Mouse (Mus musculus): Measurements from ENCODE around the gene Ccdc124. TPM values are rescaled to one million over a fixed set of nuclear protein-coding genes. Genes with fewer than 3 reads are reported as not detected.

The Ccdc124 gene
- polyA plus RNA-seq, 1 experiment, result 205 TPM

DNA sequence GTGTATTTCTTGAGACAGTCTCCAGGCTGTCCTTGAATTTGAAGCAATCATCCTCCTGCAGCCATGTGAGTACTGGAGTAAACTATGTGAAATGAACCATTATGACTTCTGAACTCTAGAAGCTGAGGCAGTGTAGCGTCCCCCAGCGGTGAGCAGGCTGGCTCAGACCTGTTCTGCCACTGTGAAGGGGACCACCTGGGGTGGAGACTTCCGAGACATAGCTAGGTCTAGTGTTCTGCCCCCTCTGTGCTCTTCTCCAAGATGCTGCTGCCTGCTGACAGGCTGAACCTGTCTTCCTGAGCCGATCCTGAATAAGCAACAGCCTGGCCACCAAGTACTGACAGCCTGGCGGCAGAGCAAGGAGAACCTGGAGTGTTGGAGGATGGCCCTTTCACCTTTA is 28.6 kb downstream of the Ccdc124 start:
- no peak for TF ChIP-seq GATA1 (IDR thresholded peaks at IDR 0.05; ENCODE audit: low read length)

DNA sequence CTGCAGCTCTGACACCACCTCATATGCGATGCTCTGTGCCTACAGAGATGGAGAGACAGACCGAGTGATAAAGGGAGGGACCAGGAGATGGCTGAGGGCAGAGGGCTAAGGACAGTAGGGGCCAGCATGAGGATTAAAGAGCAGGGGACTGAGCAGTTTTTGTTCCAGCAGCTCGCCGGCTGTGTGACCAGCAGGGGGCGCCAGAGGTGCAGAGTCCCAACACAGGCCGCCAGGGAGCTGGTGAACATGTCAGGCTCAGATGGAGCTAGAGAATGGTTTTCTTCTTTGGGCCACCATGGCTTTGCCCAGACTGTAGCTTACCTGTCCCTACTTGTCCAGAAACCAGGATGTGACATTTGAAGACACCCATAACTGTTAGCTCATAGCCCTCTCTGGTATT is 29.2 kb downstream of the Ccdc124 start:
- no peak for TF ChIP-seq GATA1 (IDR thresholded peaks at IDR 0.05; ENCODE audit: low read length)

DNA sequence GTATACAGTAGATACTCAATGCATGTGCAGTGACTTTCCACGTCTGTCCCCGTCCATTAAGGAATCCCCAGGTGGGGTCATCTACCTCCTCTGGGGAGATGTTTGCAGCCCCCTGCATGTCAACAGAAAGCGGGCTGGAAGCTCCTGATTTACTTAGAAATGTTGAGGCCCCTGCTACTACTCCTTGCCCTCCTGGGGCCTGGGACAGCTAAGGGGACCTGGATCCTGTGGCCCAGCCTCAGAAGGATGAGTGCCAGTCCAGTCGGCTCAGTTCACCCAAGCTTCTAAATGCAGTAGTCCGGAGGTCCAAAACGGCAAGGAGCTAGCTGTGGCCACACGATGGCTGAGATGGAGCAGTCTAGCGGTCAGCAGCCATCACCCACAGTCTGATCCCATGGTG is 29.8 kb downstream of the Ccdc124 start:
- no peak for TF ChIP-seq GATA1 (IDR thresholded peaks at IDR 0.05; ENCODE audit: low read length)

DNA sequence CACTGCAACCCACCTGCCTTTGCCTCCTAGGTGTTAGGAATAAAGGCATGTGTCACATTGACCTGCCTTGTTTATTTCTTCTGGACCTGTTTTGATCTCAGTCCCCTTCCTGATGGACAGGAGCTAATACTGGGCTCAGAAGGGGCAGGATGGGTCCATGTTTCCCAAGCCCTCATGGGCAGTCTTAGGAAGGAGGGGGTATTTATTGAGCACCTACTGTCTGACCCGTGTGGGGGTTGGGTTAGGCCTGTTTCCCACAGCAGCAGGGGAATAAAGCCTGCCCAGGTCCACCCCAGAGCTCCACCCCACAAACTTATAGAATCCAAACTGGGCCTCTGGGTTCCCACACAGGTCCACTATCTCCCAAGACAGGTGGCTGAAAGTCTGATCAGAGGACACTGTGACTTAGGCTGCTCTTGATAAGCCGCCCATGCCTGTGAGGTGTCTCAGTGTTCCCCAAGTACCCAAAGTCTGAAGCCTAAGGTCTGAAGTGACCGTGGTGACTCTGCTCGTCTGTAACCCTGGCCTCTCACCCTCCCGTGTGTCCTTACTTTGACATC is 30.4 kb downstream of the Ccdc124 start:
- TF ChIP-seq GATA1 (IDR thresholded peaks at IDR 0.05; ENCODE audit: low read length), result no peak

DNA sequence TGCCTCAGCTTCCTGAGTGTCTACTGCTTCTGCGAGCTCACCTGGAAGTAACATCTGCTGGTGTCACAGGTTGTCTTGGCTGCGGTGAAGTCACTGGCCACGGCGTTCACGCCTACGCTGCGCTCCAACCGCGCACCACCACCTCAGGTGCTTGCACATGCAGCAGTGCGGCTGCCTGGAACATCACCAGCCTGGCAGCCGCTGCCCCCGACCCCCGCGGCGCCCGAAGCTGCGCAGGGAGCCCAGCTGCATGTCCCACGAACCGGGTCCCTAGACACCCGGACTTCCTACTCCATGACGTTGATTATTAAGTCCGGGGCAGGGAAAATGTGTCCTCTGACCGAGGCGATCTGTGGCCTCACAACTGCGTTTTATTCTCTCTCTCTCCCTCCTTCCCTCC is 31.3 kb downstream of the Ccdc124 start:
- TF ChIP-seq GATA1 (IDR thresholded peaks at IDR 0.05; ENCODE audit: low read length), result no peak

DNA sequence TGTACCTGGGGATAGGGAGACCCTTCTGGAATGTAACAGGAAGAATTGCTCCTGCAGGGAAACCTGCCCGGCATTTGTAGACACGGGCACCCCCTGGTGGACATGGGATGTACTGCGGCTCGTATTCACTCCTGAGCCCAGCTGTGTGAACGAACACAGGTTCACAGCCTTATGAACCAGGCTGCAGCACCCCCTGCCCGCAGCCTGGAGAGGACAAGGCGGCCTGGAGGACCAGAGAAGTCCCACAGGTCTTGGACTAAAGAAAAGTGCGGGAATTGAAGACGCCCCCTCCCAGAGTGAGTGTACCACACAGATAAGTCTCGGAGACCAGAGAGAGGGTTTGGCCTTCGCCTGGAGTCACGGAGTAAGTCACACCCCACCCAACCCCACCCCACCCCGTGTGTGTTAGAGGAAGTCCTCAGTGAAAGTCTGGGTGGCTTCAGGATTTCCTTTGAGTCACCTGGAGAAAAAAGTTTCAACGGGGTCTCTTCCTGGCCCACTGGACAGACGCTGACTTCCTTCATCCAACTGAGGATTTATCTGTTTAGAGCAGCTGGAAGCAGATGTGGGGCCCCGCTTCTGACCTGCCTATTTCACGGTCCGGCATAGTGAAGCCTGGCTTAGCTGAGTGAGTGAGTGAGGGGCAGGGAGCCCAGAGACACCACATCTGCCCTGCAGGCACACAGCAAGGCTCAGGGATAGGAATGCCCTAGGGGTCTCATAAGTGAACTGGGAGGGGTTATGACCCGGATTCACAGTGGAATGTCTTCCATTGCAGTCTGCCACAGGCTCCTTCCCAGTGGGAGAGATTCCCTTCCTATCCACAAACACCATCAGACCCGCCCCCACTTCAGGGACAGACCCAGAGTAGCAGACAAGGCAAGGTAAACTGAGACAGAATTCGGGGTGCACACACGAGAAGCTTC is 32.3 kb downstream of the Ccdc124 start:
- no peak for TF ChIP-seq GATA1 (IDR thresholded peaks at IDR 0.05; ENCODE audit: low read length)

DNA sequence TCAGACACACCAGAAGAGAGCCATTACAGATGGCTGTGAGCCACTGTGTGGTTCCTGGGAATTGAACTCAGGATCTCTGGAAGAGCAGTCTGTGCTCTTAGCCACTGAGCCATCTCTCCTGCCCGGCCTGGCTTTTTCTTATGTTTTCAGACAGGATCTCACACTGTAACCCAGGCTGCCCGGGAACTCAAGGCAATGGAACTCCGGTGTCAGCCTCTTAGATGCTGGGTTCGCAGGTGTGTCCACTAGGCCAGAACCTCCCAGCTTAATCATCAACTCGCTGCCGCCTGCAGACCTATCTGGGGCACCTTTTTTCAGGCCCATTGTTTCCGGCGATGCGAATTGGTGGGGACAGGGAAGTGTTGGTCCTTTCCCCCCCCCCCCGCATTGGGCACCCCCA is 33.1 kb downstream of the Ccdc124 start:
- no peak for TF ChIP-seq GATA1 (IDR thresholded peaks at IDR 0.05; ENCODE audit: low read length)

DNA sequence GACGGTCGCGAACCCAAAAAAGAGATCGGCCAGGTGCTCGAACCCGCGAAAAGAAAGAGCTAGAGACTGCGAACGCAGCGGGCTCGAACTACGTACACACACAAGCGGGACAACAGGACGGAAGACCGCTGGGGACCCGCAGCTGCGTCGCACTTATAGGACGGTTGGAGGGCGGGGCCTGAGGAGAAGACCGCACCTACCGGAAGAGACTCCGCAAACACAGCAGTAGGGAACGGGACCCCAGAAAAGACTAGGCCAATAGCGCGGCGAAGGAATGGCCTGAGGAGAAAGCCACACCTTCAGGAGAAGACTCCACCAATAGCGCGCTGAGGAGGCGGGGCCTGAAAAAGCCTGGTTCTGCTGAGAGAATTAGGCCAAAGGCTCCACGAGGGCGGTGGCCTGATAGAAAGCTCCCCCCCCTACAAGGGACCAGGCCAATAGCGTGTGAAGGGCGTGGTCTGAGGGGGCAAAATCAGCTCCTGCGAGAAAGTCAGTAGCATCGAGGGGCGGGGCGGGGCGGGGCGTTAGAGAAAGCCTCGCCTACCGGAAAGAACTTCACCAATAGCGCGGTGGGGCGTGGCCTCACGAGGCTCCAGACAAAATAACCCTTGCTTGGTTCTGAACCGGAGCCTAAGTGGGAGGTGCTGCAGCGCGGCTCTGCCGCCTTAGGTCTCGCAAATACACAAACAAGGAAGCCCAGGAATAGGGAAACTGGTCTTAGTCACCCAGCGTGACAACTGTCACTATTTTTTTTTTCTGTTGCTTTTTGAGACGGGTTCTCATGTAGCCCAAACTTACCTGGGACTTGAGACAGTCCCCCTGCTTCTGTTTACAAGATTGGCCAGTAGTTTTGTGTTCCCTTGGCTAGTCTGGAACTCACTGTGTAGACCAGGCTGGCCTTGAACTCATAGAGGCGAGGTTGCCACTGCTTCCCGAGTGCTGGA is 34.1 kb downstream of the Ccdc124 start, which contains the start of gene Arrdc2:
Gene Arrdc2 (minus strand): TSS at position 313 of the 944 bp plus-strand sequence.
- no peak for TF ChIP-seq GATA1 (IDR thresholded peaks at IDR 0.05; ENCODE audit: low read length)

DNA sequence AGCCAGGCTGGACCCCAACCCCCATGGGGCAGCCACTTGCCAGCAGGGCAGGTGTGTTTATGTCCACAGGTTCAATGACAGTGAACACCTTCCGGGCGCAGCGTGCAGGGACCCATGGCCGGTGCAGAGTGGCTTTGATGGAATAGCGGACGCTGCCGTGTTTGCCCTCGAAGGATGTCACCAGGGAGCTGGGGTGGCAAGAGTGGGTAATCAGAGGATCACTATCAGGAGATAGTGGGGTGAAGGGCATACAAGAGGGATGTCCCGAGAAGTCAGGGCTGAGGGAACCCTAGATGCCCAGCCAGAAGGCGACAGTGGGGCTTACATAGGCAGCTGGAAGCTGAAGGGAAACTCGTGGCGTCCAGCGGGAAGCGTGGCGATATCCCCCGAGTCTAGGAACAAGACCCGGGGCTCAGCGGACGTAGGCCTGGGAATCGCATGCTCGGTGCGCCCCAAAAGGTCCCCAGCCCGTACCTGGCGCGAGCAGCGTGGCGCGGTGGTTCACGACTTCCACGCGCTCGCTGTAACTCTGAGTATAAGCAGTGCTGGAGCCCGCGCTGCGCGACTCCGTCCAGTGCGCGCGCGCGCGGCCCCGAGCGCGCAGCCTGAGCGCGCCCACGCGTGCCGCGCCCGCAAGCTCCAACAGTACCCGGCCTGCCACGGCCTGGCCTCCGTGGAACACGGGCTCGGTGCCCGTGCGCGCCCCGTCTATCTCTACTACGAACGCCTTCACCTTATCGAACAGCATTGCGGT is 34.9 kb downstream of the Ccdc124 start:
- TF ChIP-seq GATA1 (IDR thresholded peaks at IDR 0.05; ENCODE audit: low read length), result no peak

DNA sequence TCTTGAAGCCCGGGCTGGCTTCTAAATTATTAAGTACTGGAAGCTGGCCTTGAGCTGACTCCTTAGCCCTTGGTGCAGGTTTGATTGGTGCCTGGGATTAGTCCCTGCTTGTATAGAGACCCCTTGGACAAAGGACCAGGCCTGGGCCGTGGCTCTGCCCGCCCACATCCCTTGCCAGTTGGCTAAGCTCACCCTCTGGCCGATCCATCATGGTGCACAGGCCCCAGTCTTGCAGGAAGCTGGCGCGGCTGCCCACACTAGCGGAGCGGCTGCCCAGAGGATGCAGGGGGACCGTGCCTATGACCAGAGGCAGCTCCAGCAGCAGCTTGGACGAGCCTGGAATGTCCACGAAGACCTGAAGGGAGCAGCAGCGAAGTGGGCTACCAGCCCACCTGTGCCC is 37.1 kb downstream of the Ccdc124 start:
- TF ChIP-seq GATA1 (IDR thresholded peaks at IDR 0.05; ENCODE audit: low read length), result no peak

DNA sequence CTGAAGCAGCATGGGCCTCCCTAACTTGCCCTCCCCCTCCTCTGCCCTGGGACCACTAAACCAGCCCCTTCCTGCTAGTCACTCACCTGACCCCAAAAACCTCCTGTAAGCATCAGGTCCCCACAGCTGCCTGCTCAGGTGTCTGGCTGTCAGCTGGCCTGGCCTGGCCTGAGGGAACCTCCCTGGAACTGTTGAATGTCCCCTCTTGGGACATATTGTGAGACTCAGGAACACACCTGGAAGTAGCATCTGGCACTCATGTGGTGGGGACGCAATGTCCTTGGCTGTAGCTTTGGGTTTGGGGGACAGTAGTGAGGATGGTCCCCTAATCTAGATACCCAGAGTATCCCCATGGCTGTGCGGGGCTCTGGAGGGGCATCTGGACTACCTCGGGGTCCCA is 39.7 kb downstream of the Ccdc124 start:
- TF ChIP-seq GATA1 (IDR thresholded peaks at IDR 0.05; ENCODE audit: low read length), result no peak

DNA sequence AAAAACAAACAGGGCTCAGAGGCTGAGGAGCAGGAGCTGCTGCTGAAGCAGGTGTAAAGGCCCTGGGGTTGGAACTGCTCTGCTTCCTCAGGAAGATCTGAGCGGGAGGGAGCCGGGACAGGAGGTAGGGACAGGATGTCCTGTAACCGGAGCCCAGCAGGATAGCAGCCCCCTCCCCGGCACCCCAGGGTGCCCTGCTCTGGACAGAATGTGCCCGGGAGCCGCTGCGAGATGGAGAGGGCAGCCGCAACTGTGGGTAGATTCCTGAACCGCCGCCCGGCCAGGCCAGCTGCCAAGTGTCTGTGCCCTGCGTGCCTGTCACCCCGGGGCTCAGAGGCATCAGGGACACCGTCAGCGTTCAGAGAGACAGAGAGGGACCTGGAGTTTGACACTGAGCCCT is 40.2 kb downstream of the Ccdc124 start:
- TF ChIP-seq GATA1 (IDR thresholded peaks at IDR 0.05; ENCODE audit: low read length), result no peak

DNA sequence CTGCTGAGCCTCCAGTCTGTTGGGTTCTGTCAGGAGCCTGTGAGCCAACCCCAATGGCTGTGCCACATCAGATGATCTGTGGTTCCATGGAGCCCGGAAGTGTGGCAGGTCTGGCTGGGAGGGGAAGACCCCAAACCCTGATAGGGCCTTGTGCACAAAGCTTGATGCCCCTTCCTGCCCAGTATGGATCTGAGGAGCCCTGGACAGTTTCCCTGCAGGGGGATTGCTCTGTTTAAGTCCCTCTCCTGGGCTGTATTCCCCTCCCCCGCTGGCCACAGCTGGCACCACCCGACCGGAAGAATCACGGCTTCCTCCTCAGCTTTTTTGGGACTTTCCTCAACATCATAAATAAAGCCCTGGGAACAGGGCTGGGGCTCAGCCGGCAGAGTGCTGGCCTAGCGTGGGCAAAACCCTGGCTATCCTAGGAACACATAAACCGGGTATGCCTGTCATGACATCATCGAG is 40.7 kb downstream of the Ccdc124 start:
- no peak for TF ChIP-seq GATA1 (IDR thresholded peaks at IDR 0.05; ENCODE audit: low read length)

DNA sequence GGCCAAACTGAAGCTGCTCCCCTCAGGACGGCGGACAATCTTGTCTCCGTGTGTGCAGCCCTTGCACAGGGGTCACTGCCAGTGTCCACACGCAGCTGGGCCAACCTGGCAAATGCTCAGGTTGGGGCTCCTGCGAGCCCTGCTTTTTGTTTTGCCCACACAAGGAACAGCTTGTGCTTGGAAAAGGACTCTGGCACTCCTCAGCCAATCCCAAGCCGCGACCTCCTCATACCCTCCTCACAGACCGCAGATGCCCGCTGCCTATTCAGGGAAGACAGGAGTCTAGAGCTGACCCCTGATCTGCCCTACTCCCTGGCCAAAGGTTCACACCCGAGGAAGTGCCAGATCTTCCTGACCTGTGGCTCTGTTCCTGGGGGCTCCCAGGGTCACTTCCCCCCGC is 41.4 kb downstream of the Ccdc124 start:
- TF ChIP-seq GATA1 (IDR thresholded peaks at IDR 0.05; ENCODE audit: low read length), result no peak

DNA sequence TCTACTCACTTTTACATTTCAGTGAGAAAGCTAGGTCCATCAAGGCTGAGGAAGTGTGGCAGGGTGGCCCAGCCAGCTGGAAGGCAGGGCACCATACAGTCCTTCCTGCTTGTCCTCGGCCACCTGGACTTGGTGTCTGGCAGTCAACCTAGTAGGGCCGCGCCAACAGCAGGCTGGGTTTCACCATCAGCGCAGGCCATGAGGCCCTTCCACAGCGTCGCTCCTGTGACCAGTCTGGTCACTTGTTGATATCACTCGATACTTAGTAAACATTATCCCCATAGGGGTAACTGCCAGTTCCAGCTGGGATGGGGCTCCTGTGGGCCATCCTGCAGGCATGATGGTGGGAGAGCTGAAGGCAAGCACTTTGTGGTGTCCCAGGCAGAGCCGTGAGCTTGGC is 42.2 kb downstream of the Ccdc124 start:
- no peak for TF ChIP-seq GATA1 (IDR thresholded peaks at IDR 0.05; ENCODE audit: low read length)

Measured in G1E-ER4 (cell line).